Mouse (Mus musculus) liver, adult 2 months (tissue): Measurements from ENCODE around the gene Hsf2bp. TPM values are rescaled to one million over a fixed set of nuclear protein-coding genes. Genes with fewer than 3 reads are reported as not detected.

ENCODE experiments used
- DNase-seq: peaks from one replicate; pipeline ENCODE4 v3.0.0-alpha.2; 2011; ENCODE audit warnings: low read depth, low spot score; ENCODE audit errors: extremely low read depth
- H3K27ac ChIP-seq: fragments of 200-500 bp; replicated peaks from 2 replicates; pipeline ENCODE4 v1.5.1; 2012; ENCODE audit warnings: low read depth, mild to moderate bottlenecking, control low read depth, inconsistent platforms, low read length; ENCODE audit not compliant: insufficient read depth
- H3K27me3 ChIP-seq: fragments of 200-500 bp; 2 replicates; pipeline ENCODE4 v1.6.1; 2012; ENCODE audit warnings: mild to moderate bottlenecking, moderate library complexity, low read length, inconsistent platforms; ENCODE audit not compliant: control insufficient read depth, insufficient read depth
- H3K36me3 ChIP-seq: fragments of 200-500 bp; 2 replicates; pipeline ENCODE4 v1.6.1; 2012; ENCODE audit warnings: low read length, inconsistent platforms; ENCODE audit not compliant: control insufficient read depth, insufficient read depth
- H3K4me1 ChIP-seq: fragments of 200-500 bp; 2 replicates; pipeline ENCODE4 v1.6.1; 2011; ENCODE audit warnings: low read length; ENCODE audit not compliant: control insufficient read depth, insufficient read depth
- H3K4me3 ChIP-seq: fragments of 200-500 bp; 2 replicates; pipeline ENCODE4 v1.5.1; 2011; ENCODE audit warnings: low read depth, mild to moderate bottlenecking, control low read depth, low read length, moderate library complexity; ENCODE audit not compliant: insufficient read depth
- H3K79me2 ChIP-seq: fragments of 200-500 bp; 2 replicates; pipeline ENCODE4 v1.6.1; 2012; ENCODE audit warnings: inconsistent platforms, mild to moderate bottlenecking, low read length, moderate library complexity; ENCODE audit not compliant: control insufficient read depth, insufficient read depth
- H3K9ac ChIP-seq: fragments of 200-500 bp; 2 replicates; pipeline ENCODE4 v1.6.1; 2012; ENCODE audit warnings: low read depth, mild to moderate bottlenecking, control low read depth, inconsistent platforms, low read length
- CTCF ChIP-seq: fragments of 200-500 bp; IDR thresholded peaks from 2 replicates; pipeline ENCODE4 v1.5.1; 2011; ENCODE audit warnings: low read depth, low read length, control low read depth
- POLR2A ChIP-seq: fragments of 200-500 bp; IDR thresholded peaks from 2 replicates; pipeline ENCODE4 v1.6.1; 2011; ENCODE audit warnings: low read length, control low read depth; ENCODE audit not compliant: insufficient read depth; ENCODE audit errors: extremely low read depth
- WGBS: fragments of 180-500 bp; shearing (Covaris S2); methylation state at CpG from one replicate; pipeline ENCODE4 v1.1.7; 2018; 5-methylcytosine and 5-hydroxymethylcytosine counted together
- polyA plus RNA-seq: library from polyadenylated mRNA; depleted of rRNA; stranded (reverse); fragments of >200 nt; gene quantifications from 2 replicates; pipeline ENCODE4 v1.2.3, GENCODE M21; 2012
- total RNA-seq: library from RNA; depleted of rRNA; stranded (reverse); fragments of >200 nt; gene quantifications from 2 replicates; pipeline ENCODE4 v1.2.3, GENCODE M21; 2014

Hsf2bp gene
- total and polyA plus RNA-seq, 2 experiments = 0.18 to 0.46 TPM

GRCm38 (mm10) chr17:31977131-31977530 lies 59.0 kb downstream of the Hsf2bp start:
- TF ChIP-seq CTCF = no peak
- TF ChIP-seq POLR2A = no peak
- no peak overlapping the region for H3K4me3 ChIP-seq
- no peaks in the 10 kb centered on the region for H3K36me3 ChIP-seq
- no peaks in the 10 kb centered on the region for H3K4me1 ChIP-seq
- H3K27ac ChIP-seq = no peak overlapping the region
- H3K79me2 ChIP-seq = no peaks in the 10 kb centered on the region
- H3K9ac ChIP-seq = no peak overlapping the region
- DNase-seq = no peak
- no peaks in the 10 kb centered on the region for H3K27me3 ChIP-seq

- no peak overlapping the region for H3K27ac ChIP-seq
- TF ChIP-seq CTCF (no peak), POLR2A (no peak)
- no peaks in the 10 kb centered on the region for H3K4me1 ChIP-seq
- H3K27me3 ChIP-seq = no peaks in the 10 kb centered on the region
- no peak overlapping the region for H3K9ac ChIP-seq
- no peaks in the 10 kb centered on the region for H3K36me3 ChIP-seq
- no peak for DNase-seq
- no peak overlapping the region for H3K4me3 ChIP-seq
- H3K79me2 ChIP-seq = no peaks in the 10 kb centered on the region
- 92% methylated on average over 6 of the region's 6 CpGs for WGBS
These were observed 59.6 kb downstream of the Hsf2bp start for GRCm38 (mm10) chr17:31976501-31976900.

GRCm38 (mm10) chr17:31974694-31975093 lies 61.5 kb downstream of the Hsf2bp start:
- H3K79me2 ChIP-seq = no peaks in the 10 kb centered on the region
- H3K4me1 ChIP-seq = no peaks in the 10 kb centered on the region
- no peaks in the 10 kb centered on the region for H3K27me3 ChIP-seq
- no peaks in the 10 kb centered on the region for H3K36me3 ChIP-seq
- no peak overlapping the region for H3K9ac ChIP-seq
- 86% methylated on average over 5 of the region's 5 CpGs for WGBS
- no peak overlapping the region for H3K4me3 ChIP-seq
- no peak for DNase-seq
- no peak overlapping the region for H3K27ac ChIP-seq
- TF ChIP-seq CTCF = no peak

GRCm38 (mm10) chr17:31973664-31974230 lies 62.4 kb downstream of the Hsf2bp start:
- Histone ChIP-seq H3K4me1 (no peaks in the 10 kb centered on the region), H3K79me2 (no peaks in the 10 kb centered on the region), H3K4me3 (no peak overlapping the region), H3K27me3 (no peaks in the 10 kb centered on the region), H3K36me3 (no peaks in the 10 kb centered on the region), H3K9ac (no peak overlapping the region), H3K27ac (no peak overlapping the region)
- 92% methylated on average over 7 of the region's 7 CpGs for WGBS
- TF ChIP-seq POLR2A (no peak), CTCF (no peak)
- no peak for DNase-seq

- WGBS = 95% methylated on average over 2 of the region's 2 CpGs
- H3K4me3 ChIP-seq = no peak overlapping the region
These were observed 65.3 kb downstream of the Hsf2bp start for GRCm38 (mm10) chr17:31970890-31971289.

GRCm38 (mm10) chr17:31968801-31969200 lies 67.3 kb downstream of the Hsf2bp start:
- Histone ChIP-seq H3K4me3 (no peak overlapping the region), H3K36me3 (no peaks in the 10 kb centered on the region), H3K27me3 (no peaks in the 10 kb centered on the region), H3K9ac (no peak overlapping the region), H3K79me2 (no peaks in the 10 kb centered on the region), H3K4me1 (peaks cover 10% of the 10 kb centered on the region), H3K27ac (no peak overlapping the region)
- no peak for DNase-seq
- TF ChIP-seq POLR2A = no peak
- no peak for TF ChIP-seq CTCF
- 93% methylated on average over 1 of the region's 1 CpGs for WGBS

More at GRCm38 (mm10) chr17:31970890-31971289, 65.3 kb downstream of the Hsf2bp start:
- peaks cover 4% of the 10 kb centered on the region for H3K4me1 ChIP-seq
- H3K27me3 ChIP-seq = no peaks in the 10 kb centered on the region
- TF ChIP-seq CTCF (no peak), POLR2A (no peak)
- H3K79me2 ChIP-seq = no peaks in the 10 kb centered on the region
- H3K9ac ChIP-seq = no peak overlapping the region
- H3K36me3 ChIP-seq = no peaks in the 10 kb centered on the region
- no peak for DNase-seq
- H3K27ac ChIP-seq = no peak overlapping the region
